In the genomic region with DNA sequence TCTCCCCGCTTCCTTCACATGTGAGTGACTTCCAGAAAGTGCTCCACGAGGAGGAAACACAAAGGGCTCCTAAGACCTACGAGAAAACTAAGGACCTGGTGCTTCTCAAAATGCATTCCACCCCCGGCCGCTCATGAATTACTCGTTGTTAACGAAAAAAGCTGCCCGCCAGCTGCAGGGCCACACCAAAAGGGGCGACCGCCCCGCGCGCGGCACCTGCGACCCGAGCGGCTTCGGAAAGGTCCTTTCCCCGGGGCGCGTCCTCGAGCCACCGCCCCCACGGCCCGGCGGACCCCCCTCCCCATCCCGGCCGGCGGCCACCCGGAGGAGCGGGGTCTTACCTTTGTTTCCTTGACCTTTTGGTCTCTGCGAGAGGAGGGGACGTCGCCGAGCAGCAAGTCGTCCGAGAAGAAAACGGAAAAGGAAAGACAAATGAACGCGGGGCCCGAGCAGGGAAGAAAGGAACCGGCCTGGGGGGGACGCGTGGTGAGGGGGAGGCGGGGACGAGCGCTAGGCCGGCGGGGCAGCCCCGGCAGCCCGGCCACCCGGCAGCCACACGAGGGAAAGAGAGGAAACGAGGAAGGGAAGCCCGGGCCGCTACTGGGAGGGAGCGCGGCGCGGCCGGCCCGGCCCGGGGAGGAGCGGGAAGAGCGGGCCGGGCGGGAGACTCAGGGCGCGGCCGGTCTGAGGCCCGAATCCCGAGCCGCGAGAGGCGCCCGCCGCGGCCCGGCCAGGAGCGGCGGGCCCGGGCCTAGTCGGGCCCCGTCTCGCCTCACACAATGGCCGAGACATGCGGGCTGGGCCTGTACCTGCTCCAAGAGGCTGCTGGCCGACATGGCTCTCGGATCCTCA, we compare ENCODE assay signal across 8 mouse cellular contexts. TPM values are rescaled to one million over a fixed set of nuclear protein-coding genes. Genes with fewer than 3 reads are reported as not detected.
DNase-seq lines count a peak whose midpoint lies in the region; ATAC-seq and TF ChIP-seq lines count a peak whose summit lies in the region.

No protein-coding gene starts in this region.

- peaks cover 32% of the 10 kb centered on the region for H3K36me3 ChIP-seq in forebrain, embryonic 12.5 days (replicated peaks)
- peaks cover 21% of the 10 kb centered on the region for H3K36me3 ChIP-seq in hindbrain, embryonic 12.5 days
- H3K36me3 ChIP-seq in liver, adult 2 months (ENCODE audit: control insufficient read depth, insufficient read depth, low read length), result peaks cover 14% of the 10 kb centered on the region
- peaks cover 8% of the 10 kb centered on the region for H3K36me3 ChIP-seq in neural tube, embryonic 11.5 days (ENCODE audit: control insufficient read depth, insufficient read depth, low read length)

- H3K4me3 ChIP-seq in forebrain, embryonic 12.5 days (replicated peaks), result peak overlapping the region; percentile 100
- peak overlapping the region; percentile 100 for H3K4me3 ChIP-seq in hindbrain, embryonic 12.5 days
- H3K4me3 ChIP-seq in liver, adult 2 months (ENCODE audit: insufficient read depth, low read depth, low read length), result peak overlapping the region; percentile 98
- H3K4me3 ChIP-seq in neural tube, embryonic 11.5 days (ENCODE audit: low read depth, low read length), result peak overlapping the region; percentile 100

- H3K27ac ChIP-seq in forebrain, embryonic 12.5 days, result peak overlapping the region; percentile 94
- H3K27ac ChIP-seq in hindbrain, embryonic 12.5 days, result peak overlapping the region; percentile 88
- peak overlapping the region; percentile 94 for H3K27ac ChIP-seq in liver, adult 2 months (replicated peaks; ENCODE audit: insufficient read depth, low read depth, low read length)
- peak overlapping the region; percentile 96 for H3K27ac ChIP-seq in neural tube, embryonic 11.5 days (ENCODE audit: low read depth, low read length)

- peak overlapping the region; percentile 81 for H3K4me2 ChIP-seq in forebrain, embryonic 12.5 days
- H3K4me2 ChIP-seq in hindbrain, embryonic 12.5 days (replicated peaks), result peak overlapping the region; percentile 76
- H3K4me2 ChIP-seq in neural tube, embryonic 11.5 days (ENCODE audit: low read depth), result peak overlapping the region; percentile 86

- DNase-seq in frontal cortex, adult 2 months (ENCODE audit: extremely low spot score in 1 of 2, low spot score in 1 of 2), result no peak
- peak; percentile 12 to 14 for DNase-seq in adrenal gland, postnatal 4 days (ENCODE audit: low spot score in 2 of 2)
- DNase-seq in liver, adult 2 months (ENCODE audit: extremely low read depth, low read depth, low spot score), result no peak
- DNase-seq in neural tube, embryonic 11.5 days (ENCODE audit: low spot score), result peak; percentile 50
- peak; percentile 17 for DNase-seq in thymus, postnatal 0 days (ENCODE audit: low spot score)

- H3K27me3 ChIP-seq in forebrain, embryonic 12.5 days, result no peaks in the 10 kb centered on the region
- no peaks in the 10 kb centered on the region for H3K27me3 ChIP-seq in hindbrain, embryonic 12.5 days
- H3K27me3 ChIP-seq in liver, adult 2 months (ENCODE audit: control insufficient read depth, insufficient read depth, low read length), result no peaks in the 10 kb centered on the region
- H3K27me3 ChIP-seq in neural tube, embryonic 11.5 days (ENCODE audit: control insufficient read depth, insufficient read depth, low read length), result no peaks in the 10 kb centered on the region

- WGBS in forebrain, embryonic 12.5 days, result under 1% methylated on average over 87 of the region's 89 CpGs
- under 1% methylated on average over 72 of the region's 89 CpGs for WGBS in hindbrain, embryonic 12.5 days
- under 1% methylated on average over 81 of the region's 89 CpGs for WGBS in liver, adult 2 months
- WGBS in neural tube, embryonic 11.5 days, result under 1% methylated on average over 78 of the region's 89 CpGs

- peak overlapping the region; percentile 100 for H3K9ac ChIP-seq in forebrain, embryonic 12.5 days
- peak overlapping the region; percentile 100 for H3K9ac ChIP-seq in hindbrain, embryonic 12.5 days
- peak overlapping the region; percentile 100 for H3K9ac ChIP-seq in liver, adult 2 months (ENCODE audit: low read depth, low read length)
- H3K9ac ChIP-seq in neural tube, embryonic 11.5 days (ENCODE audit: low read length), result peak overlapping the region; percentile 100

- peaks cover 32% of the 10 kb centered on the region for H3K79me2 ChIP-seq in liver, adult 2 months (ENCODE audit: control insufficient read depth, insufficient read depth, low read length)

- H3K4me1 ChIP-seq in forebrain, embryonic 12.5 days, result peaks cover 28% of the 10 kb centered on the region
- H3K4me1 ChIP-seq in hindbrain, embryonic 12.5 days, result peaks cover 17% of the 10 kb centered on the region
- H3K4me1 ChIP-seq in liver, adult 2 months (ENCODE audit: control insufficient read depth, insufficient read depth, low read length), result peaks cover 11% of the 10 kb centered on the region
- peaks cover 8% of the 10 kb centered on the region for H3K4me1 ChIP-seq in neural tube, embryonic 11.5 days (ENCODE audit: control insufficient read depth, insufficient read depth, low read length)

- peak; percentile 62 for ATAC-seq in frontal cortex, adult (ENCODE audit: low TSS enrichment)
- ATAC-seq in forebrain, embryonic 12.5 days (ENCODE audit: low FRiP score), result peak; percentile 89
- ATAC-seq in hindbrain, embryonic 12.5 days (ENCODE audit: low FRiP score), result peak; percentile 86
- ATAC-seq in neural tube, embryonic 11.5 days (ENCODE audit: insufficient read depth, low FRiP score, low TSS enrichment), result peak; percentile 84

- no peaks in the 10 kb centered on the region for H3K9me3 ChIP-seq in forebrain, embryonic 12.5 days
- no peaks in the 10 kb centered on the region for H3K9me3 ChIP-seq in hindbrain, embryonic 12.5 days (replicated peaks)
- no peaks in the 10 kb centered on the region for H3K9me3 ChIP-seq in neural tube, embryonic 11.5 days (ENCODE audit: control insufficient read depth, low read length)

- TF ChIP-seq POLR2A in liver, adult 2 months (IDR thresholded peaks at IDR 0.05; ENCODE audit: extremely low read depth, insufficient read depth, low read length), result no peak

- TF ChIP-seq CTCF in liver, adult 2 months (IDR thresholded peaks at IDR 0.05; ENCODE audit: low read depth, low read length), result no peak

RNA-seq across cellular contexts. Expression of a gene that starts 0.8 kb away (rescaled TPM):
- polyA plus RNA-seq in frontal cortex, adult 2 months (2012; rRNA removed), result 19.0 and 21.8 TPM in 2 replicates
- 10 to 100 TPM; 61.7 to 63.4 TPM for total RNA-seq in adrenal gland, postnatal 4 days (2021)
- polyA plus RNA-seq in forebrain, embryonic 12.5 days (2016; fragmentation: Nextera tagmentation; extraction: Ambion mirVana), result 152 and 166 TPM in 2 replicates
- polyA plus RNA-seq in hindbrain, embryonic 12.5 days (2016; fragmentation: Nextera tagmentation; extraction: Ambion mirVana), result 141 and 149 TPM in 2 replicates
- total RNA-seq in liver, adult 2 months (2014; rRNA removed), result 11.2 and 13.5 TPM in 2 replicates
- 10.5 and 13.1 TPM in 2 replicates for polyA plus RNA-seq in liver, adult 2 months (2012; rRNA removed)
- polyA plus RNA-seq in neural tube, embryonic 11.5 days (2014; fragmentation: Nextera tagmentation; extraction: Ambion mirVana), result 159 and 169 TPM in 2 replicates
- 126 TPM in 2 replicates for polyA plus RNA-seq in thymus, postnatal 0 days (2015; fragmentation: Nextera tagmentation; extraction: Ambion mirVana)

RNA-seq across cellular contexts. Expression of a gene that starts 50.1 kb away (rescaled TPM):
- polyA plus RNA-seq in frontal cortex, adult 2 months (2012; rRNA removed), result 20.7 and 21.6 TPM in 2 replicates
- total RNA-seq in adrenal gland, postnatal 4 days (2021), result 10 to 100 TPM; 19.8 to 26.8 TPM
- polyA plus RNA-seq in forebrain, embryonic 12.5 days (2016; fragmentation: Nextera tagmentation; extraction: Ambion mirVana), result 46.3 and 47.8 TPM in 2 replicates
- polyA plus RNA-seq in hindbrain, embryonic 12.5 days (2016; fragmentation: Nextera tagmentation; extraction: Ambion mirVana), result 41.3 and 43.3 TPM in 2 replicates
- total RNA-seq in liver, adult 2 months (2014; rRNA removed), result 3.3 and 5.4 TPM in 2 replicates
- polyA plus RNA-seq in liver, adult 2 months (2012; rRNA removed), result 4.0 and 6.0 TPM in 2 replicates
- polyA plus RNA-seq in neural tube, embryonic 11.5 days (2014; fragmentation: Nextera tagmentation; extraction: Ambion mirVana), result 36.9 and 41.6 TPM in 2 replicates
- polyA plus RNA-seq in thymus, postnatal 0 days (2015; fragmentation: Nextera tagmentation; extraction: Ambion mirVana), result 32.8 and 43.6 TPM in 2 replicates

Comparison
In these comparisons a context has a peak if more than half of its experiments do, and no peak if none do; other contexts are left out.
1. DNase-seq: peak in adrenal gland, postnatal 4 days (2 of 2), neural tube, embryonic 11.5 days (single experiment) and thymus, postnatal 0 days (single experiment); none in frontal cortex, adult 2 months (0 of 2) and liver, adult 2 months (single experiment).
2. Peak in every context shown above with its lines, with median percentiles within 50 percentile points of each other: ATAC-seq, H3K27ac ChIP-seq, H3K4me2 ChIP-seq, H3K4me3 ChIP-seq and H3K9ac ChIP-seq.